Mouse (Mus musculus) olfactory bulb, adult 2 months (tissue): ENCODE data around the gene Hint3.

Experiments used
- CTCF ChIP-seq: fragments of 200-500 bp; IDR thresholded peaks from 2 replicates; pipeline ENCODE4 v1.5.1; 2012; ENCODE audit warnings: low read depth, mild to moderate bottlenecking, low read length, moderate library complexity; ENCODE audit not compliant: insufficient read depth
- POLR2A ChIP-seq: fragments of 200-500 bp; IDR thresholded peaks from 2 replicates; pipeline ENCODE4 v1.6.1; 2012; ENCODE audit warnings: mild to moderate bottlenecking, low read depth, low read length, moderate library complexity; ENCODE audit not compliant: insufficient read depth

DNA sequence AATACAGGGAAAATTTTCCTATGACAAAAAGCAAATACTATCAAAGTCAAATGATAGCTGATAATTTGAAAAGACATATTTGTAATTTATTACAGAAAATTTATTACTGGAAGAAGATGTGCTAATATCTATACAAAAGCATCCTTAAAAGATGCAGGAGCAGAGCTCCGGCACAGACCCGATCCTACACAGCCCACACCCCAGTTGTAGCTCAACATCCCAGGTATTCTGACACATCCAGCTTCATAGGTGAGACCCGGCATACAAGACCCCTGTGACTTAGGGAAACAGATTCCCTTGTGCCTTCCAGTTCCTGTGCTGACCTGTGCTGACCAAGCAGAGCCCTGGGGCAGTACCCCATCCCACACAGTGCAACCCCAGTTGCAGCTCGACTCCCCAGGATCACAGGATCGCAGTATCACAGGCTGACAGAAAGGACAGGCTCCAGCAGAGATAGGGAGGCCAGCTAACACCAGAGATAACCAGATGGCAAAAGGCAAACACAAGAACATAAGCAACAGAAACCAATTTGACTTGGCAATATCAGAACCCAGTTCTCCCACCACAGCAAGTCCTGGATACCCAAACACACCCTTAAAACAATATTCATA is 51.7 kb downstream of the Hint3 start:
- TF ChIP-seq POLR2A (no peak), CTCF (no peak)
